Mouse (Mus musculus) limb, embryonic 12.5 days (tissue): ENCODE results near the gene Igfbp6. TPM values are rescaled to one million over a fixed set of nuclear protein-coding genes. Genes with fewer than 3 reads are reported as not detected.

Experiments
- ATAC-seq: fragments of 200-750 bp; cut with Nextera tagmentation; 2 replicates; pipeline ENCODE4 v1.8.0; 2017; ENCODE audit warnings: low read depth, moderate TSS enrichment; ENCODE audit not compliant: insufficient number of reproducible peaks, insufficient read depth, low FRiP score, low TSS enrichment
- H3K27ac ChIP-seq: fragments of 300-500 bp; sonication (generic); 2 replicates; pipeline ENCODE4 v1.5.1; 2016; ENCODE audit warnings: mild to moderate bottlenecking, moderate library complexity
- H3K27me3 ChIP-seq: fragments of 300-500 bp; sonication (generic); 2 replicates; pipeline ENCODE4 v1.6.1; 2016; ENCODE audit warnings: mild to moderate bottlenecking, moderate library complexity
- H3K36me3 ChIP-seq: fragments of 300-500 bp; sonication (generic); 2 replicates; pipeline ENCODE4 v1.6.1; 2016; ENCODE audit warnings: mild to moderate bottlenecking, moderate library complexity
- H3K4me1 ChIP-seq: fragments of 300-500 bp; sonication (generic); replicated peaks from 2 replicates; pipeline ENCODE4 v1.6.1; 2016
- H3K4me2 ChIP-seq: fragments of 300-500 bp; sonication (generic); 2 replicates; pipeline ENCODE4 v1.6.1; 2016; ENCODE audit warnings: mild to moderate bottlenecking, moderate library complexity
- H3K4me3 ChIP-seq: fragments of 300-500 bp; sonication (generic); replicated peaks from 2 replicates; pipeline ENCODE4 v1.5.1; 2016; ENCODE audit warnings: mild to moderate bottlenecking
- H3K9ac ChIP-seq: fragments of 300-500 bp; sonication (generic); replicated peaks from 2 replicates; pipeline ENCODE4 v1.6.1; 2016; ENCODE audit warnings: mild to moderate bottlenecking, moderate library complexity
- H3K9me3 ChIP-seq: fragments of 300-500 bp; sonication (generic); 2 replicates; pipeline ENCODE4 v1.6.1; 2016; ENCODE audit warnings: mild to moderate bottlenecking, moderate library complexity
- WGBS: fragments of 180-500 bp; shearing (Covaris S2); methylation state at CpG from one replicate; pipeline ENCODE4 v1.1.7; 2016; 5-methylcytosine and 5-hydroxymethylcytosine counted together
- polyA plus RNA-seq: library from polyadenylated mRNA; unstranded; fragments of >200 nt; fragmentation: Nextera tagmentation; extraction: Ambion mirVana; gene quantifications from 2 replicates; pipeline ENCODE4 v1.2.1, GENCODE M21; 2016

The Igfbp6 gene
- polyA plus RNA-seq, 1 experiment from 2014 or later: 1.2 TPM

- WGBS: 91% methylated on average over 14 of the region's 14 CpGs
- no peak for ATAC-seq
- peaks cover 58% of the 10 kb centered on the region for H3K36me3 ChIP-seq
- H3K9me3 ChIP-seq: no peaks in the 10 kb centered on the region
- no peaks in the 10 kb centered on the region for H3K4me1 ChIP-seq
- no peaks in the 10 kb centered on the region for H3K27me3 ChIP-seq
- no peak overlapping the region for H3K4me2 ChIP-seq
- H3K4me3 ChIP-seq: no peak overlapping the region
- no peak overlapping the region for H3K9ac ChIP-seq
- no peak overlapping the region for H3K27ac ChIP-seq
Measured at GRCm38 (mm10) chr15:102179924-102180323, 35.8 kb downstream of the Igfbp6 start.

GRCm38 (mm10) chr15:102183076-102183475 is 38.9 kb downstream of the Igfbp6 start:
- no peaks in the 10 kb centered on the region for H3K9me3 ChIP-seq
- H3K4me2 ChIP-seq: no peak overlapping the region
- WGBS: 73% methylated on average over 3 of the region's 3 CpGs
- no peak for ATAC-seq
- H3K36me3 ChIP-seq: peaks cover 69% of the 10 kb centered on the region
- H3K4me1 ChIP-seq: no peaks in the 10 kb centered on the region
- H3K27me3 ChIP-seq: no peaks in the 10 kb centered on the region
- H3K4me3 ChIP-seq: no peak overlapping the region
- no peak overlapping the region for H3K9ac ChIP-seq
- no peak overlapping the region for H3K27ac ChIP-seq

GRCm38 (mm10) chr15:102186239-102186638 is 42.1 kb downstream of the Igfbp6 start:
- H3K4me1 ChIP-seq: no peaks in the 10 kb centered on the region
- no peak overlapping the region for H3K27ac ChIP-seq
- H3K9me3 ChIP-seq: no peaks in the 10 kb centered on the region
- peaks cover 54% of the 10 kb centered on the region for H3K36me3 ChIP-seq
- no peak overlapping the region for H3K9ac ChIP-seq
- no peak overlapping the region for H3K4me3 ChIP-seq
- WGBS: 86% methylated on average over 11 of the region's 11 CpGs
- H3K4me2 ChIP-seq: no peak overlapping the region
- H3K27me3 ChIP-seq: no peaks in the 10 kb centered on the region
- no peak for ATAC-seq

GRCm38 (mm10) chr15:102188096-102188495 is 43.9 kb downstream of the Igfbp6 start:
- H3K4me3 ChIP-seq: no peak overlapping the region
- no peak for ATAC-seq
- H3K4me2 ChIP-seq: no peak overlapping the region
- peaks cover 52% of the 10 kb centered on the region for H3K36me3 ChIP-seq
- H3K9ac ChIP-seq: no peak overlapping the region
- H3K27ac ChIP-seq: no peak overlapping the region
- 0 out of 2 replicates have a peak, but pooled peaks cover 6% of the 10 kb centered on the region for H3K4me1 ChIP-seq
- no peaks in the 10 kb centered on the region for H3K27me3 ChIP-seq
- WGBS: 89% methylated on average over 10 of the region's 10 CpGs
- H3K9me3 ChIP-seq: no peaks in the 10 kb centered on the region

GRCm38 (mm10) chr15:102188883-102189282 is 44.7 kb downstream of the Igfbp6 start:
- H3K27ac ChIP-seq: no peak overlapping the region
- 0 out of 2 replicates have a peak, but pooled peaks cover 6% of the 10 kb centered on the region for H3K4me1 ChIP-seq
- H3K4me2 ChIP-seq: no peak overlapping the region
- peaks cover 45% of the 10 kb centered on the region for H3K36me3 ChIP-seq
- H3K9me3 ChIP-seq: no peaks in the 10 kb centered on the region
- H3K4me3 ChIP-seq: no peak overlapping the region
- 66% methylated on average over 6 of the region's 6 CpGs for WGBS
- H3K9ac ChIP-seq: no peak overlapping the region
- no peaks in the 10 kb centered on the region for H3K27me3 ChIP-seq
- ATAC-seq: no peak

GRCm38 (mm10) chr15:102191699-102192098 is 47.5 kb downstream of the Igfbp6 start:
- 57% methylated on average over 7 of the region's 7 CpGs for WGBS
- 0 out of 2 replicates have a peak, but pooled peaks cover 6% of the 10 kb centered on the region for H3K4me1 ChIP-seq
- H3K9me3 ChIP-seq: no peaks in the 10 kb centered on the region
- H3K4me2 ChIP-seq: no peak overlapping the region
- no peak overlapping the region for H3K4me3 ChIP-seq
- 0 out of 2 replicates have a peak overlapping the region, but pooled peaks have one; percentile 23 for H3K27ac ChIP-seq
- H3K27me3 ChIP-seq: no peaks in the 10 kb centered on the region
- ATAC-seq: no peak
- peaks cover 17% of the 10 kb centered on the region for H3K36me3 ChIP-seq
- H3K9ac ChIP-seq: no peak overlapping the region

- Histone ChIP-seq H3K27me3 (no peaks in the 10 kb centered on the region), H3K4me2 (no peak overlapping the region), H3K36me3 (peaks cover 12% of the 10 kb centered on the region; the same call in 1 of the 2 replicates), H3K4me1 (0 out of 2 replicates have a peak, but pooled peaks cover 6% of the 10 kb centered on the region), H3K9ac (no peak overlapping the region), H3K27ac (no peak overlapping the region), H3K4me3 (no peak overlapping the region), H3K9me3 (no peaks in the 10 kb centered on the region)
- no peak for ATAC-seq
- 78% methylated on average over 7 of the region's 7 CpGs for WGBS
Measured at GRCm38 (mm10) chr15:102192271-102192812, 48.2 kb downstream of the Igfbp6 start.

GRCm38 (mm10) chr15:102192820-102193386 is 48.7 kb downstream of the Igfbp6 start:
- no peak overlapping the region for H3K27ac ChIP-seq
- peaks cover 6% of the 10 kb centered on the region; the same call in 1 of the 2 replicates for H3K36me3 ChIP-seq
- H3K4me1 ChIP-seq: 0 out of 2 replicates have a peak, but pooled peaks cover 6% of the 10 kb centered on the region
- ATAC-seq: no peak
- no peak overlapping the region for H3K4me2 ChIP-seq
- WGBS: 69% methylated on average over 5 of the region's 5 CpGs
- no peaks in the 10 kb centered on the region for H3K9me3 ChIP-seq
- H3K9ac ChIP-seq: no peak overlapping the region
- H3K27me3 ChIP-seq: no peaks in the 10 kb centered on the region
- no peak overlapping the region for H3K4me3 ChIP-seq

- no peak for ATAC-seq
- no peaks in the 10 kb centered on the region for H3K27me3 ChIP-seq
- 89% methylated on average over 4 of the region's 4 CpGs for WGBS
Measured at GRCm38 (mm10) chr15:102193652-102194051, 49.5 kb downstream of the Igfbp6 start.

GRCm38 (mm10) chr15:102194439-102194838 is 50.3 kb downstream of the Igfbp6 start:
- 84% methylated on average over 4 of the region's 4 CpGs for WGBS
- no peak overlapping the region for H3K4me2 ChIP-seq
- no peaks in the 10 kb centered on the region for H3K9me3 ChIP-seq
- no peak for ATAC-seq
- no peak overlapping the region for H3K27ac ChIP-seq
- H3K36me3 ChIP-seq: peaks cover 13% of the 10 kb centered on the region; the same call in 1 of the 2 replicates
- H3K4me3 ChIP-seq: no peak overlapping the region
- no peaks in the 10 kb centered on the region for H3K27me3 ChIP-seq
- 0 out of 2 replicates have a peak, but pooled peaks cover 6% of the 10 kb centered on the region for H3K4me1 ChIP-seq
- no peak overlapping the region for H3K9ac ChIP-seq

More at GRCm38 (mm10) chr15:102193652-102194051, 49.5 kb downstream of the Igfbp6 start:
- Histone ChIP-seq H3K36me3 (0 out of 2 replicates have a peak, but pooled peaks cover 5% of the 10 kb centered on the region), H3K4me2 (no peak overlapping the region), H3K9ac (no peak overlapping the region), H3K9me3 (no peaks in the 10 kb centered on the region), H3K4me3 (no peak overlapping the region), H3K27ac (no peak overlapping the region), H3K4me1 (0 out of 2 replicates have a peak, but pooled peaks cover 6% of the 10 kb centered on the region)

GRCm38 (mm10) chr15:102195373-102195772 is 51.2 kb downstream of the Igfbp6 start:
- peaks cover 18% of the 10 kb centered on the region; the same call in 1 of the 2 replicates for H3K36me3 ChIP-seq
- H3K9me3 ChIP-seq: no peaks in the 10 kb centered on the region
- no peak overlapping the region for H3K4me2 ChIP-seq
- 0 out of 2 replicates have a peak, but pooled peaks cover 6% of the 10 kb centered on the region for H3K4me1 ChIP-seq
- 83% methylated on average over 4 of the region's 4 CpGs for WGBS
- H3K27ac ChIP-seq: no peak overlapping the region
- no peak overlapping the region for H3K9ac ChIP-seq
- no peak overlapping the region for H3K4me3 ChIP-seq
- no peaks in the 10 kb centered on the region for H3K27me3 ChIP-seq
- no peak for ATAC-seq
